ENCODE assay signal across 12 mouse cellular contexts in genomic region chr6:5151171-5151570, GRCm38 (mm10). TPM values are rescaled to one million over a fixed set of nuclear protein-coding genes. Genes with fewer than 3 reads are reported as not detected.
A peak's percentile ranks its signal among the peaks of the same experiment; 100 is the strongest.
DNase-seq lines count a peak whose midpoint lies in the region; ATAC-seq lines count a peak whose summit lies in the region.
"Had no signal": no experiment of that assay in that cellular context is flagged by ENCODE, and none has a peak within 500 bp of the region (broad histone marks: within the 10 kb centered on the region; RNA-seq: fewer than 3 reads in every experiment).

No protein-coding gene starts in this region.

- DNase-seq in cerebellum, postnatal 10 days, result peak; percentile 17 to 32
- DNase-seq in cerebellum, adult 11 months, result no peak
- DNase-seq in liver, embryonic 11.5 days (ENCODE audit: low spot score), result no peak
- peak; percentile 20 for DNase-seq in MN1 (ENCODE audit: low spot score)
- DNase-seq in right cerebral cortex, postnatal 4 days, result no peak
- DNase-seq in spleen, adult 12 weeks (ENCODE audit: low spot score), result no peak
- DNase-seq: cerebellum, postnatal 36 days; layer of hippocampus, adult 9-11 months; thymus, postnatal 14 days had no signal

- H3K4me2 ChIP-seq in liver, embryonic 12.5 days, result no peak overlapping the region
- no peak overlapping the region for H3K4me2 ChIP-seq in liver, embryonic 11.5 days
- no peak overlapping the region for H3K4me2 ChIP-seq in heart, embryonic 13.5 days
- H3K4me2 ChIP-seq: limb, embryonic 12.5 days had no signal

- no peak for ATAC-seq in liver, embryonic 12.5 days
- no peak for ATAC-seq in liver, embryonic 11.5 days (replicated peaks; ENCODE audit: low FRiP score)
- ATAC-seq in heart, embryonic 13.5 days (ENCODE audit: extremely low read depth, insufficient number of reproducible peaks, low FRiP score, low TSS enrichment), result no peak

- peak overlapping the region; percentile 54; the same call in 1 of the 2 replicates for H3K27ac ChIP-seq in liver, embryonic 12.5 days
- no peak overlapping the region for H3K27ac ChIP-seq in liver, embryonic 11.5 days (ENCODE audit: low read depth, low read length)
- peak overlapping the region; percentile 54 for H3K27ac ChIP-seq in heart, embryonic 13.5 days (replicated peaks)
- H3K27ac ChIP-seq: limb, embryonic 12.5 days had no signal

- 54% methylated on average over 4 of the region's 4 CpGs for WGBS in liver, embryonic 12.5 days (ENCODE audit: insufficient replicate concordance)
- WGBS in liver, embryonic 11.5 days, result 69% methylated on average over 4 of the region's 4 CpGs
- 46% methylated on average over 4 of the region's 4 CpGs for WGBS in heart, embryonic 13.5 days

- no peak overlapping the region; the same call in 1 of the 2 replicates for H3K9ac ChIP-seq in liver, embryonic 12.5 days
- H3K9ac ChIP-seq in liver, embryonic 11.5 days (ENCODE audit: low read depth, low read length), result no peak overlapping the region
- H3K9ac ChIP-seq in heart, embryonic 13.5 days, result no peak overlapping the region
- H3K9ac ChIP-seq: limb, embryonic 12.5 days had no signal

- no peaks in the 10 kb centered on the region for H3K27me3 ChIP-seq in liver, embryonic 12.5 days (replicated peaks)
- no peaks in the 10 kb centered on the region for H3K27me3 ChIP-seq in liver, embryonic 11.5 days (replicated peaks; ENCODE audit: control insufficient read depth, insufficient read depth, low read length)
- no peaks in the 10 kb centered on the region for H3K27me3 ChIP-seq in heart, embryonic 13.5 days (replicated peaks)
- H3K27me3 ChIP-seq: limb, embryonic 12.5 days had no signal

- peaks cover 70% of the 10 kb centered on the region for H3K4me1 ChIP-seq in liver, embryonic 12.5 days
- H3K4me1 ChIP-seq in liver, embryonic 11.5 days (replicated peaks; ENCODE audit: control insufficient read depth, insufficient read depth, low read length), result peaks cover 36% of the 10 kb centered on the region
- H3K4me1 ChIP-seq in heart, embryonic 13.5 days, result peaks cover 36% of the 10 kb centered on the region
- H3K4me1 ChIP-seq: limb, embryonic 12.5 days had no signal

- H3K9me3 ChIP-seq in liver, embryonic 12.5 days (replicated peaks), result no peaks in the 10 kb centered on the region
- no peaks in the 10 kb centered on the region for H3K9me3 ChIP-seq in liver, embryonic 11.5 days (ENCODE audit: control insufficient read depth, low read length)
- H3K9me3 ChIP-seq in heart, embryonic 13.5 days, result no peaks in the 10 kb centered on the region
- H3K9me3 ChIP-seq: limb, embryonic 12.5 days had no signal

- no peak overlapping the region for H3K4me3 ChIP-seq in liver, embryonic 12.5 days
- no peak overlapping the region for H3K4me3 ChIP-seq in liver, embryonic 11.5 days (ENCODE audit: low read depth, low read length)
- H3K4me3 ChIP-seq in heart, embryonic 13.5 days, result no peak overlapping the region
- H3K4me3 ChIP-seq: limb, embryonic 12.5 days had no signal

- H3K36me3 ChIP-seq in liver, embryonic 12.5 days, result no peaks in the 10 kb centered on the region
- peaks cover 2% of the 10 kb centered on the region; the same call in 1 of the 2 replicates for H3K36me3 ChIP-seq in liver, embryonic 11.5 days (ENCODE audit: control insufficient read depth, insufficient read depth, low read length)
- H3K36me3 ChIP-seq in heart, embryonic 13.5 days, result peaks cover 21% of the 10 kb centered on the region

RNA-seq across cellular contexts. Expression of gene Pon1, which starts 42.6 kb away (rescaled TPM):
- polyA plus RNA-seq in liver, embryonic 12.5 days (2016; fragmentation: Nextera tagmentation; extraction: Ambion mirVana), result 0.66 and 0.98 TPM in 2 replicates
- polyA plus RNA-seq in liver, embryonic 11.5 days (2014; fragmentation: Nextera tagmentation; extraction: Ambion mirVana), result 0.75 and 1.5 TPM in 2 replicates
- 0.31 TPM in 1 of 2 replicates, not detected in the other for polyA plus RNA-seq in heart, embryonic 13.5 days (2015; fragmentation: Nextera tagmentation; extraction: Ambion mirVana)
- polyA plus RNA-seq: limb, embryonic 12.5 days had no signal

Comparison
In these comparisons a context has a peak if more than half of its experiments do, and no peak if none do; other contexts are left out.
1. DNase-seq: peak in cerebellum, postnatal 10 days (2 of 2) and MN1 (single experiment); none in cerebellum, adult 11 months (single experiment), liver, embryonic 11.5 days (single experiment), right cerebral cortex, postnatal 4 days (single experiment) and spleen, adult 12 weeks (single experiment).